Mouse (Mus musculus): ENCODE measurements around the gene Prrx1. TPM values are rescaled to one million over a fixed set of nuclear protein-coding genes. Genes with fewer than 3 reads are reported as not detected.

Gene Prrx1
- polyA plus RNA-seq, 1 experiment, result 1.0 TPM

GRCm38 (mm10) chr1:163231230-163231629 is 82.3 kb downstream of the Prrx1 start:
- no peak for TF ChIP-seq CTCF (IDR thresholded peaks at IDR 0.05; ENCODE audit: control insufficient read depth, insufficient read depth, insufficient replicate concordance, low read depth, low read length)
- no peak for TF ChIP-seq POLR2A (IDR thresholded peaks at IDR 0.05; ENCODE audit: control insufficient read depth, low read depth, low read length)
- Histone ChIP-seq H3K4me3 (ENCODE audit: control insufficient read depth, low read depth, low read length) (no peak overlapping the region), H3K27ac (ENCODE audit: control insufficient read depth, insufficient read depth, low read depth, low read length) (no peak overlapping the region), H3K27me3 (ENCODE audit: control insufficient read depth, insufficient read depth, low read length) (no peaks in the 10 kb centered on the region), H3K4me1 (ENCODE audit: control insufficient read depth, insufficient read depth, low read length) (no peaks in the 10 kb centered on the region), H3K36me3 (ENCODE audit: control insufficient read depth, insufficient read depth, low read length) (no peaks in the 10 kb centered on the region)

- Histone ChIP-seq H3K27me3 (ENCODE audit: control insufficient read depth, insufficient read depth, low read length) (no peaks in the 10 kb centered on the region), H3K4me1 (ENCODE audit: control insufficient read depth, insufficient read depth, low read length) (no peaks in the 10 kb centered on the region), H3K27ac (ENCODE audit: control insufficient read depth, insufficient read depth, low read depth, low read length) (no peak overlapping the region), H3K4me3 (ENCODE audit: control insufficient read depth, low read depth, low read length) (no peak overlapping the region), H3K36me3 (ENCODE audit: control insufficient read depth, insufficient read depth, low read length) (no peaks in the 10 kb centered on the region)
- no peak for TF ChIP-seq CTCF (IDR thresholded peaks at IDR 0.05; ENCODE audit: control insufficient read depth, insufficient read depth, insufficient replicate concordance, low read depth, low read length)
- TF ChIP-seq POLR2A (IDR thresholded peaks at IDR 0.05; ENCODE audit: control insufficient read depth, low read depth, low read length), result no peak
These were observed 87.2 kb downstream of the Prrx1 start for GRCm38 (mm10) chr1:163226271-163226670.

- TF ChIP-seq CTCF (IDR thresholded peaks at IDR 0.05; ENCODE audit: control insufficient read depth, insufficient read depth, insufficient replicate concordance, low read depth, low read length) (no peak), POLR2A (IDR thresholded peaks at IDR 0.05; ENCODE audit: control insufficient read depth, low read depth, low read length) (no peak)
- Histone ChIP-seq H3K36me3 (ENCODE audit: control insufficient read depth, insufficient read depth, low read length) (no peaks in the 10 kb centered on the region), H3K4me1 (ENCODE audit: control insufficient read depth, insufficient read depth, low read length) (no peaks in the 10 kb centered on the region), H3K4me3 (ENCODE audit: control insufficient read depth, low read depth, low read length) (no peak overlapping the region), H3K27ac (ENCODE audit: control insufficient read depth, insufficient read depth, low read depth, low read length) (no peak overlapping the region), H3K27me3 (ENCODE audit: control insufficient read depth, insufficient read depth, low read length) (no peaks in the 10 kb centered on the region)
These were observed 91.7 kb downstream of the Prrx1 start for GRCm38 (mm10) chr1:163221767-163222166.

GRCm38 (mm10) chr1:163208919-163209867 is 104.3 kb downstream of the Prrx1 start:
- Histone ChIP-seq H3K27me3 (ENCODE audit: control insufficient read depth, insufficient read depth, low read length) (no peaks in the 10 kb centered on the region), H3K27ac (ENCODE audit: control insufficient read depth, insufficient read depth, low read depth, low read length) (no peak overlapping the region), H3K4me1 (ENCODE audit: control insufficient read depth, insufficient read depth, low read length) (no peaks in the 10 kb centered on the region), H3K4me3 (ENCODE audit: control insufficient read depth, low read depth, low read length) (no peak overlapping the region), H3K36me3 (ENCODE audit: control insufficient read depth, insufficient read depth, low read length) (no peaks in the 10 kb centered on the region)
- TF ChIP-seq CTCF (IDR thresholded peaks at IDR 0.05; ENCODE audit: control insufficient read depth, insufficient read depth, insufficient replicate concordance, low read depth, low read length), result no peak
- TF ChIP-seq POLR2A (IDR thresholded peaks at IDR 0.05; ENCODE audit: control insufficient read depth, low read depth, low read length), result no peak

DNA sequence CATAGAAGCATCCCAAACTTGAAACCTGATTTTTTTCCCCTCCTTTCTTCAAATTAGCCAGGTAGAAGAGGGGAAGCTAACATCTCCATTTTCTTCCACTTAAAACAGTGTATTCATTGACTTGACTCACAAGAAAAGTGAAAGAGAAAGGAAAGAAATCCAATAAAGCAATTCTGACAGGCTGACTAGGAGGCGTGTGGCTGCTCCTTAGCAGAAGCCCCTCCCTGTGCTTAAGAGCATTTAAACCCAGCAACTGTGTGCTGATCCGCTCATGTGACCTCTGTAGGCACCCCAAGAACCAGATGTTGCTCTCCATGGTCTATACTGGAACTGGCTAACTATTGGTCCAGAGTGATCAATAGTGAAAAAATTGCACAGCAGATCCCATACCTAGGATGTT is 114.7 kb downstream of the Prrx1 start:
- Histone ChIP-seq H3K4me1 (ENCODE audit: control insufficient read depth, insufficient read depth, low read length) (no peaks in the 10 kb centered on the region), H3K4me3 (ENCODE audit: control insufficient read depth, low read depth, low read length) (no peak overlapping the region), H3K27ac (ENCODE audit: control insufficient read depth, insufficient read depth, low read depth, low read length) (no peak overlapping the region), H3K36me3 (ENCODE audit: control insufficient read depth, insufficient read depth, low read length) (no peaks in the 10 kb centered on the region), H3K27me3 (ENCODE audit: control insufficient read depth, insufficient read depth, low read length) (no peaks in the 10 kb centered on the region)
- TF ChIP-seq CTCF (IDR thresholded peaks at IDR 0.05; ENCODE audit: control insufficient read depth, insufficient read depth, insufficient replicate concordance, low read depth, low read length) (no peak), POLR2A (IDR thresholded peaks at IDR 0.05; ENCODE audit: control insufficient read depth, low read depth, low read length) (no peak)

DNA sequence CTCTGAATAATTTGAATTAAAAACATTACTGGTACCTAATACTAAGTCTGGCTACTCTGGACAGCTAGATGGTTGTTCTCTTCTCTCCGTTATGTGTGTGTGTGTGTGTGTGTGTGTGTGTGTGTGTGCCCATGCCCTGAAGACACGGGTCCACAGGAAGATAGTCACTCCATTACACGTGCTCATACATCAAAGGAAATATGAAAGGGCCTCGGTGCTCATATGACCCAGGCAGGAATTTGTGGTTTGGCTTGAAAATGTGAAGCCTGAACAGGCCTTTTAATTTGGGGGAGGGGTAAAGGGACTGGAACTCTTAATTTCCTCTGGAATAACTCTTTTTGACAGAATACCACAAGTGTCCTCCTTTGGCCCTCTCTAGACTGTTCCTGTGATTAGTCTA is 115.5 kb downstream of the Prrx1 start:
- TF ChIP-seq POLR2A (IDR thresholded peaks at IDR 0.05; ENCODE audit: control insufficient read depth, low read depth, low read length) (no peak), CTCF (IDR thresholded peaks at IDR 0.05; ENCODE audit: control insufficient read depth, insufficient read depth, insufficient replicate concordance, low read depth, low read length) (no peak)
- H3K4me3 ChIP-seq (ENCODE audit: control insufficient read depth, low read depth, low read length), result no peak overlapping the region
- no peaks in the 10 kb centered on the region for H3K36me3 ChIP-seq (ENCODE audit: control insufficient read depth, insufficient read depth, low read length)
- H3K27ac ChIP-seq (ENCODE audit: control insufficient read depth, insufficient read depth, low read depth, low read length), result no peak overlapping the region
- H3K27me3 ChIP-seq (ENCODE audit: control insufficient read depth, insufficient read depth, low read length), result no peaks in the 10 kb centered on the region
- no peaks in the 10 kb centered on the region for H3K4me1 ChIP-seq (ENCODE audit: control insufficient read depth, insufficient read depth, low read length)

Other genes starting within 250 kb of the Prrx1 start
- 8.3 and 10.5 TPM in 2 replicates for gene Mroh9, start 228.0 kb downstream of the Prrx1 start, polyA plus RNA-seq (2012; rRNA removed)
- 1.4 and 2.6 TPM in 2 replicates for gene Gorab, start 90.0 kb upstream of the Prrx1 start, polyA plus RNA-seq (2012; rRNA removed)